Mouse (Mus musculus) left cerebral cortex, adult 18-20 months (tissue): Measurements from ENCODE around the gene Syne3. TPM values are rescaled to one million over a fixed set of nuclear protein-coding genes. Genes with fewer than 3 reads are reported as not detected.

Experiments used
- DNase-seq, 2 experiments: peaks; one replicate each; pipeline ENCODE4 v3.0.0; 2021 to 2022; ENCODE audit warnings: low spot score in 2 of 2, mixed read lengths in 1 of 2
- total RNA-seq, 2 experiments: library from RNA; stranded (reverse); gene quantifications; 2 replicates each; pipeline ENCODE4 v1.2.3; 2021

Syne3 gene
- total RNA-seq, 2 experiments from 2014 or later: 1.8 to 2.3 TPM

DNA sequence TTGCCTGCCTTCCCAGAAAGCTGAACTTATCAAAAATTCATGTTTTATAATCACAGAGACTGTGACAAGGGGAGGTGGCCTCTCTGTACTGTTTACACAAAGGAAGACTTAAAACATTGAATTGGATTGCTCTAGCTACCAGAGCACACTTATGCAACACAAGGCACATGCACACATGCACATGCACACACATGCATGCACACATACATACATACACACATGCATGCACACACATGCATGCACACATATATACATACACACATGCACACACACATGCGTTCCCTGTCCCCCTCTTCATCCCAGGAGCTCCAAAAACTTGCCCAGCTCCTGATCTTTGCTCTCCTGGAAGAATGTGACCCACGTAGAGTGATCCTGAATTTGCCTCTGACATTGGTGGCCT is 83.8 kb downstream of the Syne3 start:
- DNase-seq: no peak

DNA sequence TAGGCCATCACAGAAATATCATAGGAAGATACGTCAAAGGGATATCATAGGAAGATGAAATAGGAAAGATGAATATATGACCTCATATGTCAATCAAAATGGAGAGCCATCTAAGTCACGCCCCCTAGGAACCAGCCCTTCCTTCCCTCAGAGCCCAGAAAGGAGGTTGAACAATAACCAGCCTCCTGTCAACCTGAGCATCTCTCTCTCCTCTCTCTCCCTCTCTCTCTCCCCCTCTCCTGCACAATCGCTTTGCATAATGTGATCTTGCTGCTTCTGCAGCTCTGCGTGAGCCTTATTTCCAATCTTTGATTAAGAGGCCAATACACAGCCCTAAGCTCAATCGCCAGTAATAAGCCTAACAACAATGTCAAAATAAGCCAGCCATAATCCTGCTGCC is 84.6 kb downstream of the Syne3 start:
- DNase-seq: no peak

DNA sequence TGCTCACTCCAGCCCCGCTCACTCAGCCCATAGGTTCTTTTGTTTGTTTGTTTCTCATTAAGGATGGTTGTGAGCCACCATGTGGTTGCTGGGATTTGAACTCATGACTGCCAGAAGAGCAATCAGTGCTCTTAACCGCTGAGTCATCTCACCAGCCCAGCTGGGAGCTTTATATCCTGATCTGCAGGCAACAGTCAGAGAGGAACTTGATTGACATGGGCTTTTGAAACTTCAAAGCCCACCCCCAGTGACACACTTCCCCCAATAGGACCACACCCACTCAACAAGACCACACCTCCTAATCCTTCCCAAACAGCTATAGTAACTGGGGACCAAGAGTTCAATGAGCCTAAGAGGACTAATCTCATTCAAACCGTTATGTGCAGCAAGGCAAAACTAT is 85.1 kb downstream of the Syne3 start:
- DNase-seq: no peak

DNA sequence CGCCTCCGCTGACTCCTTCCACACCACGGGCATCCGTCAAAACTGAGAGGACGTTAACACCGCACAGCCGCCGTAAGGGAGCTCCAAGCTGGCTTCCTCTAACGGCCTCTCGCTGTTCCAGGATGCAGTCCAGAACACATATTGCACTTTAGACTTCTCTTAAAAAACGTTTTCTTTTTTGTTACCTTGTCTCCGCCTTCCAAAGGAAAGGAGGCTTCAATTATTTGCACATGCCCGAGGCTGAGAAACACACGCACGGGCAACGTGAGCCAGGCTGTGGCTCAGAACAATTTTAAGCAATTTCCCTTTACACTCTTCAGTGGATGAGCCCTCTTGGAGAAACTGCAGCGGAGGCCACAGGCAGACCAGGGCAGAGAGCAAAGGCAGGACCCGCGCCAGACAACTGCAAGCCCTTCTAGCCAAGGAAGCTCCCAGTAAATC is 85.6 kb downstream of the Syne3 start:
- DNase-seq: no peak

DNA sequence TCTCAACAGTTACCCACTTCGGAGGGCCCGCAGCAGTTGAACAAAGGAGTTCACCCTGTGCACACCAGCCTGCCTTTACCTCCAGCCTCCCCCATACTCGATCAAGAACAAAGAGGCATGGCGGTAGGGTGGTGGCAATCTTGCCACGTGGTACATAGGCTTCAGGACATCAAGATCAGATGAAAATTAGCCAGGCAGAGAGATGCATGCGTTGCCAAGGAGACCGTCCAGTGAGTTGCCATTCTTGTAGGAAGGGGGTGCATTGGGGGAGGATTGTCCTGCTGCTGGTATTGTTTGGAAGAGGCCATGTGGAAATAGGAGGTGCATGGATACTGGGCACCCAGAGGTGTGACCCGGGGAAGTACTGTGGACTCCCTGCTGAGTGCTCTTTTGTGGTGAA is 87.0 kb downstream of the Syne3 start:
- DNase-seq: no peak

DNA sequence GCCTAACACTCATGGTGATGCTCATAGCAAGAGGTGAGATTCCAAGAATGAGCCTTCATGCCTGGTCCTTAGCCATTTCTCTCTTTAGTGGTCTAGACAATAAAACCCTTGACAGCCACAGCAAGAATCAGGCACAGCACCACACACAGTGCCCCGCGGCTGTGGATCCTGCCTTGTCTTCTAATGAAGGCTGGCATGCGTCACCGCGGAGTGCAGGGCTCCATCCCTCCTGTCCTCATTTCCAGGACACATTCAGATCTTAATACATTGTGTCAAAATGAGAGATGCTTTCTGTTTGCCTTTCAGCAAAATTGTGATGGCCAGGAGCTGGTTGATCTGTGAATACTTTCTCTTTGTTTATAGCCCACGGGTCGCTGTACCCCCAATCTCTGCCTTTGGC is 88.5 kb downstream of the Syne3 start:
- no peak for DNase-seq

DNA sequence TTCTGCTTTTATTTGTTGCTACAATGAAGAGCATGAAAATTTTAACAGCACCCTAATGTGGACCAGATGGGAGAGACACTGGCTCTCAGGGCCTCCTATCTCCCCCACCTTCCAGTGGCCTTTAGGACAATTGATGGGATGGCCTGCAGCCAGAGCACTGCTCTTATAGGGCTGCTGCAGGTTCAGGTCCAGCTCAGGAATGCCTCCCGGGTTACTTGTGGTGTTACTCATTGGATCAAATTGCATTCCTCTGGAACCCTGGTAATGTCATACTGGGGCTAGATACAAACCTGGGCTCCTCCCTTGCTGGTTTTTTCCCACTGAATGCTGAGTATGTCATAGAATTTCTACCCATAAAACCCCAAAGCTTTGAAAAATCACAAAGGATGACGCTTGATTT is 90.4 kb downstream of the Syne3 start:
- no peak for DNase-seq

DNA sequence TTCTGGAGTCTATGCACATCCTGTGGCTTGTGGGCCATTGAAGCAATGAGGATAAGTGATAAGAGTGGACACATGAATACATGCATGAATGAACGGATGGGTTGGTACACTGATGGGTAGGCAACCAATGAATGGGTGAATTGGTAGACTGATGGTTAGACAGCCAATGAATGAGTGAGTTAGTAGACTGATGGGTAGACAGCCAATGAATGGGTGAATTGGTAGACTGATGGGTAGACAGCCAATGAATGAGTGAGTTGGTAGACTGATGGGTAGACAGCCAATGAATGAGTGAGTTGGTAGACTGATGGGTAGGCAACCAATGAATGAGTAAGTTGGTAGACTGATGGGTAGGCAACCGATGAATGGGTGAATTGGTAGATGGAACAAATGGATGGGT is 91.7 kb downstream of the Syne3 start:
- no peak for DNase-seq

DNA sequence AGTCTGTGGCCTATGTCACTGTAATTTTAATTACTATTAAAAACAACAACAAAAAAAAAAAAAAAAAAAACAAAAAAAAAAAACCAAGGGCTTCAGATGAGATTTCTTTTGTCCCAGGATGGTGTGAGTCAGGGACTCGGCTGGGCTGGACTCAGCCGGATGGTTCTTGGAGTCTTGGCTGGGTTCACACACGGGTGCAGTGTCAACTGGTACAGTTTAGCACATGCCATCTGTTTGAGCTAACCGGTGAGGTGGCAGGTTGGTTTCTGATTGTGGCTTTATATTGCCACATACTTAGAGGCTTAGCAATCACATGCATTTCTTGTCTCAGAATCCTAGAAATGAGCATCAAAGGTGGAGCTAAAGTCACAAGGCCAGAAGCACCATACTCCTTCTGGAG is 92.3 kb downstream of the Syne3 start:
- no peak for DNase-seq

DNA sequence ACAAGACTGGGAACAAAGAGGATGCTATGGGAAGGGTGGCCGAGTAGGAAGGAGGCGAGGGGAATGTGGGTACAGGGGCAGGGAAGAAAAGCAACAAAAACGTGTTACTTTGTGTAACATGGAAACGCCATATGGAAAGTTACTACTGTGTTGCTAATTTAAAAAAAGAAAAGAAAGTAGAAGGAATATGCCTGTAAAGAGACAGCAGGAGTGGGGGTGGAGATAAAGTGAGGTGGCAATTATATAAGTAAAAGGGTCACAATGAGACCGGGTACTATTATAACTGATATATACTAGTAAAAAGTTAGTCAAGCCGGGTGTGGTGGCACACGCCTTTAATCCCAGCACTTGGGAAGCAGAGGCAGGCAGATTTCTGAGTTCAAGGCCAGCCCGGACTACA is 92.8 kb downstream of the Syne3 start:
- peak in 1 of 2 experiments; percentile 30 for DNase-seq

DNA sequence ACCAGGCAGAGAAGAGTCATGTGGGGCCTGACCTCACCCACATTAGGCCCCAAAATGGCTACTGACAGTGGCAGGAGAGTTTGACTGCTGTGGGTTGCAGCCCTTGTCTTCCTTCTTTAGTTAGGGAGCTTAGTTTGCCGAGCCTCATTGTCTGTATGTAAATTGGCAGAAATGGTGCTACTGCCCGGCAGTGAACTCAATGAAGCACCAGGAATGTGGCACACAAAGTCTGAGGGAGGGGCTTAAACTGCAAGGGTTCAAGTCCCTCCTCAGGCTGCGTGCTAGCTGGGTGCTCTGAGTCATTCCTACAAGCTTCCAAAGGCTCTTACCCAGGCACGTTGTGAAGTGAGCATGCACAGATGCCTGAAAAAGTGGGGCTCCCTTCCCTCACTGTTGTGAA is 93.9 kb downstream of the Syne3 start:
- no peak for DNase-seq

DNA sequence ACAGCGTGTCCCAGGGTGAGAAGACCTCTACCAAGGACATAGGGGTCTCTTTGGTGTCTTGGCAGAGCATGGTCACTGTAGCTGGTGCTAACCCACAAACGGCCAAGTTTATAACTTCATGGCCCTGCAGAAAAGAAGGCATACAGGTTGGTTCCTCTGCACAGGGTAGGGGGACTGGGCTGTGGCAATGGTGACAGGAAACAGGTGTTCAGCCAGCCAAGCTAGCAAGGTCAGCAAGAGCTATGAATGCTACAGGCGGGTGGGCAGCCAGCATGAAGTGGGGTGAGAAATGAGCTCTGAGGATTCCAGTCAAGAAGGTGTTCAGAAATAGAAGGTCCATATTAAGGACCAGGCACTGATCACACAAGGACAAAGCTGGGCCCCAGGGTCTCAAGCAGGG is 96.6 kb downstream of the Syne3 start:
- no peak for DNase-seq

DNA sequence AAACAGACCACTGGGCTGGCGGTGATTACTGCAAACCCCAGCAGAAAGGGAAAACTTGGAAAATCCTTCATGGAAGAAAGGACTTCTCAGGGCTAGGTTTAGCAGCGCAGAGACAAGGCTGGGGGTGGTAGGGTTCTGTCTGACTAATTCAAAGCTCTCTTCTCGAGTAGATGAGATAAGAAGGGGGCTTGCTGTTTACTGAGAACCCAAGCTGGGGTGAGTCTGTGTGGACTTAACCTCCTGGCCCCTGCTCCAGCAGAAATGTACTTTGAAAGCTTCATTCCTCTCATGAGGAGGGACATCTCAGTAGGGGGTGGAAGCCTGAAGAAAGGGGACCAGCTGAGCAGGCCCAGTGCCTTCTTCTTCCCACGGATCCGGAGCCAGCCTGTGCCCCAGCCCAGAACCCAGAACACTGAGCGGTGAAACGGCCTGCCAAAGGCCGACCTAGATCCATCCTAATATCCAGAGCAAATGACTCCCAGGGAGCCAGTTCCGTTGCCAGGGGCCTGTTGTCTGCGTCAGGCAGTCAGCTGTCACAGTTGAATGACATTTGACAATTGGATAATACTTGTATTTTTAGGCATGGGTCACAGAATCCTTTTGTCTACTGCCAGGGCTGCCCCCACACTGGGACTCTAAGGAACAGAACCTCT is 97.2 kb downstream of the Syne3 start:
- DNase-seq: peak; percentile 32 to 43

DNA sequence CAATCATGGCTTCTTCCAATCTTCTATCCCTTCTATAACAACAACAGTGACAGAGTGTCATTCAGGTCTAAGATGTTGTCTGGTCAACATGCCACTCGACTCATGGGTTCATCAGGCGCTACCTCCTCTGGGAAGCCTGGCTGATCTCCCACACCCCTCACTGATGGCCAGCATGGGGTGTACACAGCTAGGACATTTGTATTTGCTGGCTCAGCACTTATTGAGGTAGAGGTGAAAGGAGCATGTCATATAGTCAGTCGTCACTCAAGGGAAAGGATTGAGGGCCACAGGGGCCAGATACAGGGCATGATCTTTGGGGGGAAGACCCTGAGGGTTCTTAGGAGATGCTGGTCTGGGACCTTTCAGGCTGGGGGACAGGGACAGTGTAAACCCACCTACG is 99.9 kb downstream of the Syne3 start:
- no peak for DNase-seq

DNA sequence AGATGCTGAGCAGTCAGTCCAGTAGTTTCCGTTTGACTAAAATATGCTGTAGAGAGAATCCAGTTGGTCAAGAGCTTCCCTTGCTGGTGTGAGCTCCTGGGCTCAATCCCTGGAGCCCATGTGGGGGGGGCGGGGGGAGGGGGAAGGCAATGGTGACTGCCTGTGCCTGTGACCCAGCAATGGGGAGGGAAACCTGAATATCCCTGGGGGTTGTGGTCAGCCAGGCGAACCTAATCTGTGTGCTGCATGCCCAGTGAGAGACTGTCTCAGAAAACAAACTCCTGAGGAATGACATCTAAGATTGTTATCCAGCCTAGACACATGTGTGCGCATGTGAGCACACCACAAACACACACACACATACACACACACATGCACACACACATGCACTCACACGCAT is 100.6 kb downstream of the Syne3 start:
- DNase-seq: no peak

DNA sequence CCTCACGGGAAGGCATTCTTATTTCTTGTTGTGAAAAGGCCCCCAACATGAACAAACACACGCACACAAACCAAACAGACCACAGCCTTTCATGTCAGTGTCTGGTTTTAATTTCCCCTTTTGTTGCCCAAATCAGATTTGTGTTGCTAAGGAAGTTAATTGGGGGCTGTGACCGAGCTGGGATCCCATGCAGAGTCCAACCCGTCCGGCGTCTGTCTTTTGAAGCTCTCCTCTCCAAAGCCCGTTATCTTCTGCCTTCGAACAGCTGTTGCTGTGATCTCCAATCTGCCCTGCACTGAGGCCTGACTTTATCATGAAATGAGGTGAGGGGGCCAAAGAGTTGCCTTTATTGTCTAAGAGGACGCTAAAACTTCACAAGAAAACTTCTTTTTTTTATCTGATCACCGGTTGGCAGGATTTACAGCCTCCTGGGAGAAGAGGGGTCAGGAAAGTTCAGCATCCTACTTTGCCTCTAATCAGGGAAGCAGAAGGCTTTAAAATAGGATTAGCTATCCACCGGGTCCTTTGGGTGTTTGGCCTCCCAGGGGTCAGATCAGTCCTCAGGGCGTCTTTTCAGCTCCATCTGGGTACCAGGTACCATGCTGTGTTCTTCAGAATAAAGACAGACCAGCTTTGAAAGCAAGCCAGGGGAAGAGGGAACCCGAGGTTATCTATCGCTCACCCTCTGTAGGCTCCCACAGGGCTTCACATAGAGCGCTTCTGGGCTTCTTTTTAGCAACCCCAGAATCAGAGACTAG is 101.4 kb downstream of the Syne3 start:
- no peak for DNase-seq

DNA sequence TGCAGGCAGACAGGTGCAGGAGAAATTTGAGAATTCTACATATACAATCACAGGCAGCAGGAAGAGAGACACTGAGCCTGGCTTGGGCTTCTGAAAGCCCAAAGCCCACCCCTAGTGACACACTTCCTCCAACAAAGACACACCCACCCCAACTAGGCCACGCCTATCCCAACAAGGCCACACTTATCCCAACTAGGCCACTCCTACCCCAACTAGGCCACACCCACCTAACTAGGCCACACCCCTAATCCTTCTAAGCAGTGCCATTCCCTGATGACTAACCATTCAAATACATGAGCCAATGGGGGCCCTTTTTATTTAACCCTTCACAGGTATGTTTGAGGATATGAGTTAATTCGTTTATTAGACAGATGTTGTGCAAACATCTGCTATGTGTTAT is 102.5 kb downstream of the Syne3 start:
- no peak for DNase-seq

DNA sequence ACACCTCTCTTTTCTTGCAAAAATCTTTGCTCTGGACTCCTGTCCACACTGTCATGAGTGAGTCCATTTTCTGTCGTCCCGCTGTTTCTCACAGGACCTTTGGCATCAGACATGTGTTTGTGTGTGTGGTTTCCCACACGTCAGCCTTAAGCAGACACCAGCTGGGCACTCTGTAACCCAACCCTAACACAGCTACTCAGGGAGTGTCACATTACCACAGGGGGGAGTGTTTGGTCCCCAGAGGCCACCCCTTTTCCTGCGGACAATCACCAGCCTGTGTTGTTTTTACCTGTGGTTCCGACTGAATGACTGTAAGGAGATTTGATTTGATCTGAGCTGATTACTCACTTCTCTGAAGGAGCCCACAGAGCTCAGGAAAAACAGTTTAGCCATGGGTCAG is 105.5 kb downstream of the Syne3 start:
- DNase-seq: no peak

DNA sequence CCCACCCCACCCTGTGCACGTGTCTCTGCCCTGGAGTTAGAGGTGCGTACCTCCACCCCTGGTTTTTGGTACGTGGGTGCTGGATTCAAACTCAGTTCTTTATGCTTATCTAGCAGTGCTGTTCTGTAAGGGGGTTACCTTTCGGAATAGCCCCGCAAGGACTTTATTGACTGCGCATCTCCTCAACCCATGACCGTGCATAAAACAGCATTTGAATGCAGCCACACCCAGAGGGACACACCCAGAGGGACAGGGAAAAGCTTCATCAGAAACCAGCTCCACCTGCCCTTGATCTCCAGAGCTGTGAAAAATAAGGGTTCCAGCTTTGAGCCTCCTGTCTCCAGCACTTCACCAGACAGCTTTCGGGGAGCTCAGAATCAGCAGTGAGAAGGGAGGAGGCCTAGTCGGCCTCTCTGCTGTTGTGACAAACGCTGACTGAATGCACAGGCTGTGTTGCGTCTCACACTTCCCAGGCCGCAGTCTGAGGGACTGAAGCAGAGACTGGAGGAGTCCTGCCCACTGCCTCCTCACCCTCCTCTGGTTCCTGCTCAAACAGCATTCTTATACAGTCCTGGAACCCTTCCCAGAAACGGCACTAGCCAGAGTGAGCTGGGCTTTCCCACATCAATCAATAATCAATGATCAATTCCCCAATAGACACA is 107.1 kb downstream of the Syne3 start:
- DNase-seq: no peak

DNA sequence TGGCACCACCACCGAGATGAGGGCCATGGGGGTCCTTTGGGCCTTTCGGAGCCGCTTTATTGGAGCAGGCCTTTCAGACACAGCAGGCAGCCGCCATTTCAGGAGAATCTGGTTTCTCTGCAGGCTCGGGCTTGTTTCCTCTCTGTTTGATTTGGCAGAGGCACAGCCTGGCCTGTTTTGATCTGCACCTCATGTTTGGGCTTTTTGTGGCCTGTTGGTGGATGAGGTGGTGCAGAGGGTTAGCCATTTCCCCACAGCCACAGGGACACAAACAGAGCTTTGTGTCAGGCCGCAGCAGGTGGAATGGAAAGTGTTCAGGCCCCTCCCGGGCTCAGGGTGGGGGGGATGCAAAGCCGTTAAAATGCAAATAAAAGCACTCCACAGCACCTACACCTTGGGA is 108.3 kb downstream of the Syne3 start:
- DNase-seq: no peak

DNA sequence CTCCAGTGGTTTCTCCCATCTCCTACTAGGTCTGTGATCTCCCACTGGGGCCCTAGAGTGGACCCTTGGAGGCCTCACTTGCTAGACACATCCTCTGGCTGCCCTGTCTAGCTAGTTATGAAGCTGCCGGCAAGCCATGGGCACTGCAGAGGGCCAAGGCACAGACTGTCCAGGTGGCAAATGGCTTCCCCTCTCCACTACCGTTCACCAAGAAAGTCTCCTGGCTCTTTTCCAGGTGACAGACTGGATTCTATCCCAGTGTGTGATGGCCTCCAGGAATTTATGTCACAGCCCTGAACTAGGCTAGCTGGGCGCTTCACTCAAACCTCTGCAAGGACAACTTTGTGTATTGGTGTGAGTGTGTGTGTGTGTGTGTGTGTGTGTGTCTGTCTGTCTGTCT is 109.8 kb downstream of the Syne3 start:
- DNase-seq: no peak

DNA sequence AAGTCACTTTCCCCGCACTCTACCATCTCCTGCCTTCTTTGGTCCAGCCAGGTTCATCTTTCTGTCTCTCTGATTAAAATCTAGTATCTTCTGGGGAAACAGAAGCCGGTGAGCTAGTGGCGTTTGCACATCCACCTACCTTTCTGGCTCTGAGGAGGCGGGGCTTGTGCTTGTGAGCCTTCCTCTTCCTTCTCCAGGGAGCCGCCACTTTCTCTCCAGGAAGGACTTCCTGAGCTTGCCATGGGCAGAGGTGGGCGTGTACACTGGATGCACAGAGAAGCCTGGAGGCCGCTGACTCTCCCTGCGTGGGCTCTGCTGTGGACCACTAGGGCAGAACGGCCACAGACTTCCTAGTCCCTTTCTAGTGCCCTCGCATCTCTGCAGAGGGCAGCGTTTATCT is 110.4 kb downstream of the Syne3 start:
- DNase-seq: no peak

DNA sequence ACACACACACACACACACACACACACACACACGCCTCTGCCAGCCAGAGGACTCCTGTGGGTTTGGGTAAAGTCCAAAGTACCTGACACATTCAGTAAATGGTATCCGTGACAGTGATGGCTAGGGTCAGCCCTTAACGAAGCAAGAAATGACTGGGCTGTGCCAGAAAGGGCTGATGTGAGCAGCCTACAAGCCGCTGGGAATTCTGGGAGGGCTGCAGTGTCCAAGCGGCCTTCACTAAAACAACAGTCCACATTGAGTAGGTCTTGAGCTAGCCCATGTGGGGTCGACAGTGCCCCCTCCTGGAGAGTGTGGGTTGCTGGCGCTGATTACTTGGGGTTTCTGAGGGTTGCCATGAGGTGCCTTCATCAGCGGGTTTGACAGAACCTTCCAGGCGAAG is 110.9 kb downstream of the Syne3 start:
- no peak for DNase-seq
